Mouse (Mus musculus) heart, postnatal 0 days (tissue): Measurements from ENCODE around the gene Ikzf3.

ENCODE experiments used
- CTCF ChIP-seq: IDR thresholded peaks from 2 replicates; pipeline ENCODE4 v1.5.1; 2016; ENCODE audit warnings: antibody characterized with exemption, control low read depth, low read depth
- EP300 ChIP-seq: IDR thresholded peaks from 2 replicates; pipeline ENCODE4 v1.6.1; 2016; ENCODE audit warnings: antibody characterized with exemption, low read depth

GRCm38 (mm10) chr11:98495176-98495719 is 50.6 kb downstream of the Ikzf3 start:
- TF ChIP-seq EP300 (no peak), CTCF (no peak)
